Mouse (Mus musculus) liver, embryonic 14.5 days (tissue): ENCODE measurements around the gene Fads6.

Experiments
- CTCF ChIP-seq: IDR thresholded peaks from 2 replicates; pipeline ENCODE4 v1.5.1; 2016; ENCODE audit warnings: antibody characterized with exemption, low read depth, control low read depth
- EP300 ChIP-seq: IDR thresholded peaks from 2 replicates; pipeline ENCODE4 v1.6.1; 2016; ENCODE audit warnings: antibody characterized with exemption, low read depth

- no peak for TF ChIP-seq CTCF
- no peak for TF ChIP-seq EP300
Measured at GRCm38 (mm10) chr11:115292631-115293375, 4.7 kb downstream of the Fads6 start.
